Mouse (Mus musculus) kidney, adult 9 months (tissue): ENCODE measurements around the gene Slx1b.

Experiments
- DNase-seq: peaks from one replicate; pipeline ENCODE4 v3.0.0; 2022

Gene Slx1b

DNA sequence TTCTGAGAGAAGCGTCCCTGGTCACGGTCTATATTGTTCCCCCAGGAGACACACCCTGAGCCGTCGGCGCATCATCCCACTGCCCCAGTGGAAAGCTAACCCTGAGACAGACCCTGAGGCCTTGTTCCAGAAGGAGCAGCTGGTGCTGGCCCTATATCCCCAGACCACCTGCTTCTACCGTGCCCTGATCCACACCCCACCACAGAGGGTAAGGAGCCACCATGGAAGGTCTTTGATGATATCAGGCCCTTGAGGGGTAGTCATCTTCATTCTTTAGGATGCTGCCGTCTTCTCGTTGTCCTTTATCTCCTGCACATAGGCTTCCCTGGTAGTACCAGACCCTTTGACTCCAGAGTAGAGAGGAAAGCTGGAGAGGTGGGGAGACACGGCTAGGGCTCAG is 23.5 kb downstream of the Slx1b start:
- no peak for DNase-seq

DNA sequence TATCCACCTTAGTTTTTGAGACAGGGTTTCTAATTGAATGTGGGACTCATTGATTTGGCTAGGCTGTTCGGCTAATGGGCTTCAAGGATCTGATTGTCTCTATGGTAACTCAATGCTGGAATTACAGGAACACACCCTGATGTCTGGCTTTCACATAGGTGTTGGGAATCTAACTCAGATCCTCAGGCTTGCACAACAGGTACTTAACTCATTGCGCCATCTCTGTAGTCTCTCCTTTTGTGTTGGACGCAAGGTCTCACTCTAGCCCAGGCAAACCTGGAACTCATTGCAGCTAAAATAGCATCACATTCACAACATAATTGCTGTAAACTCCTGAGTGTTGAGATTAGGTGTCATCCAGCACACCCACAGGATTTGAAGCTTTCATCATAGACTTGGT is 25.4 kb downstream of the Slx1b start:
- no peak for DNase-seq

DNA sequence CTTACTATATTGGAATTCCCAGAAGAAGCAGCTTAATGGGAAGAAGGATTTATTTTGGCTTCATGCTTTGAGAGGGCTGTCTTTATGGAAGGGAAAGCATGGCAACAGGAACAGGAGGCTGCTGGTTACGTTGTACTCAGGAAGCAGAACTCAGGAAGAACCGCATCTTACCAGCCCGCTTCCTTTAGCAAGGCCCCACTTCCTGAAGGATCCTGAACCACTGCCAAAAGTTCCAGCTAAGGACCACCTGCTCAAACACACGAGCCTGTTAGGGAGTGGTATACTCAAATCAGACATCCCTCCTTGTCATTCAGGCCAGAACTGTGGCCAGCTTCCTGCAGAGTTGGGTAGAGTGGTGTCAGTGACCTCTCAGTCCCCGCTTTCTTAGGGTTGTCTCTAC is 27.1 kb downstream of the Slx1b start:
- DNase-seq = no peak

DNA sequence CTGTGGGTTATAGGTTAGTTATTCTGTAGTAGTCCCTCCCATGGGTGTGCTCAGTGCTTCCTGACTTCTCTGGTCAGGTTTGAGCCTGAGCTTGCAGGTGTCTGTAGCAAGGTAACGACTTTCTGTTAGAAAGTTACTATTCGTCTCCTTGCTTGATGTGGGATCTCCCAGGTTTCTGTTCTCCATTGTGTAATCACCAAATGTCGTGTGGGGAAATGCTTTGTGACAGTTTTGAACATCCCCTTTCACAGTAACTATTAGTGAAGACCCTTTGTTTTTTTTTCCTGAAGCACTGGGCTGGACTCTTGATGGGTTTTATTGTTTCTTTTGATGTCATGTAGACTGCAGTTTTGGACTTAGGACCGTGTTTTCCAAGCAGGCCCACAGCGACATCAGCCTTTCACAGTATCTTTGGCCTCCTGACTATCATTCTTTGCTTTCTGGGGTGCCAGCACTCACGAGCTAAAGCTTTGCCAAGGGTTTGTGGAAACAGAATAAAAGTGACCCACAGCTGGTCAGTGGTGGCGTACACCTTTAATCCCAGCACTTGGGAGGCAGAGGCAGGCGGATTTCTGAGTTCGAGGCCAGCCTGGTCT is 28.0 kb downstream of the Slx1b start:
- DNase-seq = no peak

DNA sequence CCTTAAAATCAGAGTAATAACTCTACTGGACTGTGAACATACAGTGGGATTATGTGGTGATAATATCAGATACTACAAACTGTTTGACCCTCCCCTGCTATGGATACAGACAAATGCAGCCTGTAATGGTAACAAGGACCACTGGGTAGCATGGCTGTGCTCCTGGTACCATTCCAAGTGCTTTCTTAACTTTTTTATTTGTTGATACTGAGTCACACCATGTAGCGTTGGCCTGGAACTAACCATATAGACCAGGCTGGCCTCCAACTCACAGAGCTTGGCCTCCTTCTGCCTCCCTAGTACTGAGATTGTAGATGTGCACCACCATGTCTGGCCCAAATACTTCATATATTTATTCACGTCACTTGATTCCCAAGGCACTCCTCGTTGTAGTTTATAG is 30.3 kb downstream of the Slx1b start:
- DNase-seq = peak; percentile 61

DNA sequence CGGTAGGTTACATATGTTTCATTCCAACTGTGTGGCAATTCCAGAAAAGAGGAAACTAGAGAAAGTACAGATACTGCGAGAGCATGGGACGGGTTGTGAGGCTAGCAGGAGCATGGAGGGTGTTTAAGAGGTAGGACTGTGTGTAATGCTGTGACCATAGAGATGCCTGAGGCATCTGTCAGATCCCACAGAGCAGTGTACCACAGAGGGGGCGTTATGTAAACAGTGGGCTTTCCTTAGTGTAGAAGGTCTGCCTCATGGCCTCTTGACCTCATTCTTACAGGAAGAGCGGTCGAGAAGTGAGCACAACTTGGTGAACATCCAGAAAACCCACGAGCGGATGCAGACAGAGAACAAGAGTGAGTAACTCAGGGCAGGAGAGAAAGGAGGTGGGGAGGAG is 31.9 kb downstream of the Slx1b start:
- no peak for DNase-seq

DNA sequence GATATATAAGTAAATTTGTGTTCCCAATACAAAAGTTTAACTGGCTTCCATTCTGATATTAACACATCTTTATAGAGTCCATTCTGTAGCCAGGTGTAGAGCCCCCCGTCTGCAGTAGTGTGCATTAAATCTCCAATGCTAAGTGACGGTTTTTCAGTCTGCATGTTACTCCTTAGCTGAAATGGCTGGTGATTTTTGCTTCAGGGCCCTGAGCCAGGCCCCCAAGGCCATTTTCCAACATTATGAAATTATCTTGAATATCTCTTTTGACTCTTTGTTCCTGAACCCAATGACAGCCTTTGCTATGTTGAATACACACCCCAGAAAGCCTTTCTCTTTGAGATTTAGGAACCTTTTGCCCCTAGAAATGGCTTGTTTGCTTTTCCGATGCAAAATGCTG is 35.8 kb downstream of the Slx1b start:
- DNase-seq = no peak

DNA sequence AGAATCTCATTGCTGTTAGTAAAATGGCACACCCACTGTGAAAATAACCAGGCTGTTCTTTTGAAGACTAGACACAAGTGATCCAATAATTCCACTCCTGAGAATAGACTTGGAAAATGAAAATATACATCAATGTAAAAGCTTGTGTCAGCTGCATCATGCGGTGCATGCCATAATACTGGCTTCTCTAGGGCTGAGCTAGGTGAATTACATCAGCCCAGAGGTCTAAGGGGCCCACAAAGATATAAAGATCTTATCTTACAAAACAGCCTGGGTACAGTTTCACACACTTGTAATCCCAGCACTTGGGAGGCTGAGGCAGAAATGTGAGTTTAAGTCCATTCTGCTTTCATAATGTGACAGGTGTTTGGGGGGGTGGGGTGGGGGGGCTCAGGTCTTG is 38.1 kb downstream of the Slx1b start:
- no peak for DNase-seq

DNA sequence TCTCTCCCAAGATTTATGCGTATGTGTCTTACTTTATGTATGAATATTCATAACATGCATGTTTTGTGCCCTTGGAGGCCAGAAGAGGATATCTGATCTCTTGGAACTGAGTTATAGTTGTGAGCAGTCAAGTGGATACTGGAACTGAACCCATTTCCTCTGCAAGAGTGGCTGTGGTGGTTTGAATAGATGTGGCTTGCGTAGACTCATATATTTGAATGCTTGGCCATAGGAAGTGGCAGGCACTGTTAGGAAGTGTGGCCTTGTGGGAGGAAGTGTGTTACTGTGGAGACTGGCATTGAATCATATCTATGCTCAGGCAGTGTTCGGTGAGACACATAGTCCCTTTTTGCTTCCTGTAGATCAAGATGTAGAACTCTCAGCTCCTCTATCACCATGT is 39.9 kb downstream of the Slx1b start:
- DNase-seq = no peak

DNA sequence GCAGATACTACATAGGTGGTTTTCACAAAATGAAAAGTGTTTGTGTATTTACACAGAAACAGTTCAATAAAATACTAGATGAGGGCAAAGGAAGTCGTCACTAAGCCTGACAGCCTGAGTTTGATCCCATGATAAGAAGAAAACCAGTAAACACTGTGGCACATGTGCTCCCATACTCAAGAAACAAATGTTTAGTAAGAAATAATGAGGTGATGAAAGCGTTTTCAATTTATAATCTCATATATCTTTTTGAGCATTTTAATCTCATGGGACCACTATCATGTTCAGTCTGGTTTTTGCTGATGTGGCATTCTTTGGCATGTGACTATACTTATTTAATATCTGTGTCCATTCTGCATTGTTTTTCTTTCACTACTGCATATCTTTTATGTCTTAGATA is 41.6 kb downstream of the Slx1b start:
- DNase-seq = no peak

DNA sequence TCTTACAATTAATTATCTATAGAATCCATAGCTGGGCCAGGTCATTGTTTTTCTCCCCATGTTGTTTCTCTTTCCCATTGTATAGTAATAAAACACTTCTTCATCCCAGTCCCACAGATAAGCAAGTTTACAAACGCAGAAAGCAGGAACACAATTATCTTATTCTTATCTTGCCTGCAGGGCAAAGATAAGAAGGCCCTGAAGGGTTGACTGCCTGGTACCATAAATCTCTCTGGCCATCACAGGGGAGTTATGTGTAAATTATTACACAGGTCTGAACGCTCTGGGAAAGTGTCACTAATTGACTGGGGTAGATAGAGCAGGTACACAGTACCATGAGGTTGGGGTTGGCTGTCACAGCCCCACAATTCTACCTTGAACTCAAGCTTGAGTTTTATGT is 44.7 kb downstream of the Slx1b start:
- DNase-seq = no peak

DNA sequence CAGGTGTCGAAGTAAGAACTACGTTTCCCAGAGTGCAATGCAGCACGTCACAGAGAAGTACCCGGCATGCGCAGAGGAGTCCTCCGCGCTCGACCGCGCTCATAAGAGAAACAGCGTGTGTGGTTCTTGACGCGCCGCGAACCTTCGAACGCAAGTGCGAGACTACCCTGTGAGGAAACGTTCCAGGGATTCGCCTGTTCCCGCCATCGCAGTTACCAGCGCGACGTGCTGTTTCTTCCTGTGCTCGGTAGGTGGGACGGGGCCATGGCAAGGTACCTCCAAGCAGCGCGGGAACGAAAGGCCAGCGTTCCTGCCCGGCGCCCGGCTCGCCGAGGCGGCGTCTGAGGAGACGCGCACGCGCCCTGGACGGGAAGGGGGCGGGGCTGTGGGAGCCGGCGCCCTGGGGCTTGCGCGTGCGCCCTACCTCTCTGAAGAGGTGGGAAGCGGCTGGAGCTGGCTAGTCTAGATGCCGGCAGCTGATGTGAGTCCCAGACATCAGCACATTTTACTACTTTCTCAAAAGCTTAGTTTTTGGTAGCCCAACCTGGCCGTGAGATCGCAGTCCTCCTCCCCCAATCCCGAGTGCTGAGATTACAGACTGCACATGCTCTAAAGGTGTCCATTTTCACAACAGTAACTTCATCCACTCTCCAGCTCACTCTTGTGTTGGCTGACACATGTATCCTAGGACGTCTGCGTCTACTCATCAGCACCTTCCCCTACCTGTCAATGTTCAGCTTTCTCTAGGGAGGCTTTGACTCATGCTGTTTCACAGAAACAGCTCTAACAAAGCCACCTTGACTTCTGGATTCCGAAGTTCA is 46.1 kb downstream of the Slx1b start, which contains the start of gene Sgf29:
TSS of gene Sgf29 (plus strand) at position 79 of the 821 bp plus-strand sequence.
- peak; percentile 94 for DNase-seq

DNA sequence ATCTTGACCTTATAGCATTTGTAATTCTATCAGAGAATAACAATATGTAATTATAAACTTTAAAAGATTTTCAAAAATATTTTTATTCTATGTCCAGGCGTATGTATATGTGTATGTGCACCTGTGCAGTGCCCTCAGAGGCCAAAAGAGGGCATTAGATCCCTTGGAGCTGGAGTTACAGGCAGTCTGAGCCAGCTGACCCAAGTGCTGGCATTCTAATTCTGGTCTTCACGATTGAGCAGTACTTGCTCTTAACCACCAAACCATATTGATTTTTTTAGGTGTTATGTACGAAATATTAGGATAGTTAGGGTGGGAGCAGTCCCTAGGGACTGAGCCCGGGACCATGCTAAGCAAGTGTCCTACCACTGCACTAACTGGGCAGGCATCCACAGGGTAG is 47.1 kb downstream of the Slx1b start:
- DNase-seq = no peak

DNA sequence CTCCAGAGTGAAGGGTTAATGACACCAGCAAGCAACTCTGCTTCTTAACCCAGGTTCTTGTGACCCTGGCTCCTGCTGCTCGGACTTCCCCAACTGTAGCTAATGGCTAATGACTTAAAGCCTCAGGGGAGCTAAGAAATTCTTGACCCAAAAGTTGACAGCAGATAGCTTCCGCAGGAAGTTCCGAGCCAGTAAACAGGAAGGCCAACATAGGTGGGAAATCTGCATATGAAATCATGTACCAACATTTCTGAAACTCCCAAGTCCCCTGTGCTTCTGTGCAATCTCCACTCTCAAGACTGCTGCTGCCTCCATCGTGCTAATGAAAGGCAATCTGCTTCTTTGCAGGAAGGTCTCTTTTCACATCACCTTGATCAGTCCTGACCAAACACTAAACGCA is 49.9 kb downstream of the Slx1b start:
- peak; percentile 55 for DNase-seq

DNA sequence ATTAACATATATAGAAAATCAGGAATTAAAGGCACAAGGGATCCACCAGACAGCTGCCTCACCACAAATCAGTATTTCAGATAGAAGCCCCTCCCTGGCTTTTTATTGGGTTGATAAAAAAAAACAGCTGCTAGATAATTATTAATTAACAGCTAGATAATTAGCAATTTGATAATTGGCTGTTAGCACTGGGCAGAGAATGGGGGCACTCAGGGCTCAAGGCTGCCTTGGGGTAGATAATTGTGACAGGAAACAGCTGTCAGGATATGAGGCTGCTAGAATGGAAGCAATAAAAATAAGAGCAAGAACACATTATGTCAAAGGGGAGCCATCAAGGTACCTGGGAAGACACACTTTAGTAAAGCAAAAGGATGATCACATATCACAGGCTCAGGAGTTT is 50.7 kb downstream of the Slx1b start:
- DNase-seq = no peak

DNA sequence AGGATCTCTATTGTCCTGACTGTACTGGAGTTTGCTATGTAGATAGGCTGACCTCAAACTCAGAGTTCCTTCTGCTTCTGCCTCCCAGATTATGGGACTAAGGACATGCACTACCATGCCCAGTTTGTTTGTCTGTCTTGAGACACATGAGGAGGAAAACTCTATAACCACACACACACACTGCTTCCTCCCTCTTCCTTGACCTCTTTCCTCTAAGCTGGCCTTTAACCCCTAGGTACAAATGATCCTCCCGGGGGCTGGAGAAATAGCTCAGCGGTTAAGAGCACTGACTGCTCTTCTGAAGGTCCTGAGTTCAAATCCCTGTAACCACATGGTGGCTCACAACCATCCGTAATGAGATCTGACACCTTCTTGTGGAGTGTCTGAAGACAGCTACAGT is 51.2 kb downstream of the Slx1b start:
- DNase-seq = no peak

DNA sequence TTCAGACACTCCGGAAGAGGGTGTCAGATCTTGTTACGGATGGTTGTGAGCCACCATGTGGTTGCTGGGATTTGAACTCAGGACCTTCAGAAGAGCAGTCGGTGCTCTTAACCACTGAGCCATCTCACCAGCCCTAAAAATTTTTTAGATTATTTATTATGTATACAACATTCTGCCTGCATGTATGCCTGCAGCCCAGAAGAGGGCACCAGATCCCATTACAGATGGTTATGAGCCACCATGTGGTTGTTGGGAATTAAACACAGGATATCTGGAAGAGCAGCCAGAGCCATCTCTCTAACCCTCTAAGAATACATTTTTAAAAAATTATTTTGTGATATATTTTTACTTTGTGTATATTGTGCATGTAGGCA is 52.4 kb downstream of the Slx1b start:
- DNase-seq = peak; percentile 63

DNA sequence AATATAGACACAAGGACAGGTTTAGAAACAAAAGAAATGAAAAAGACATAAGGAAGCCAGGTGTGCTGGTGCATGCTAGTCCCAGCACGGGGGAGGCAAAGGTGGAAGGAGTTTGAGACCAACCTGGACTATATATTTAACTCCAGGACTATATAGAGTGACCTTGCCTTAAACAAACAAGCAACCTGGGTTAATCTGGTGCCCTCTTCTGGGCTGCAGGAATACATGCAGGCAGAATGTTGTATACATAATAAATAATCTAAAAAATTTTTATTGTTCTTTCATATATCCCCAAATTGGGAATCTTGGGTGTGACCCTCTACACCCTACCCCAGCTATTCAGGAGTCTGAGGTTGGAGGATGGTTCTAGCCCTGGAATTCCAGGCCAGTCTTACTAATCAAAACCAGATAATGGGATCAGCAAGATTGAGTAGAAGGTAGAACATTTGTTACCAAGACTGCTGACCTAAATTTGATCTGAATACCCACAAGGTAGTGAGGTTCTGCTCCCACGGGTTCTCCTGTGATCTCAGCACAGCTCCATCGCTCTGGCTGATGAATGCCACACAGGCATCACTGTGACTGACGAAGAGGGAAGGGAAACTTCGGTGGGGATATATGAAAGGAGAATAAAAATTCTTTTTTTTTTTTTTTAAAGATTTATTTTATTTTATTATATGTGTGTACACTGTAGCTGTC is 52.9 kb downstream of the Slx1b start:
- no peak for DNase-seq
